Mouse (Mus musculus) left cerebral cortex, postnatal 14 days (tissue): ENCODE measurements at regions not wholly inside any gene's neighbourhood (a gene's known extent, or its start where the extent isn't known, plus 50 kb on each side); places are given as distances from the start of the nearest gene placed in this dataset.
A peak's percentile ranks its signal among the peaks of the same experiment; 100 is the strongest.

ENCODE experiments used
- DNase-seq, 2 experiments: peaks; one replicate each; pipeline ENCODE4 v3.0.0; 2021 to 2022; ENCODE audit warnings: low spot score in 2 of 2, mixed read lengths in 1 of 2
- intact Hi-C: fragments of 180-260 bp; cut with DNase I; formaldehyde crosslinking; loops from one replicate; pipeline ENCODE4 v1.15.1; 2025

DNA sequence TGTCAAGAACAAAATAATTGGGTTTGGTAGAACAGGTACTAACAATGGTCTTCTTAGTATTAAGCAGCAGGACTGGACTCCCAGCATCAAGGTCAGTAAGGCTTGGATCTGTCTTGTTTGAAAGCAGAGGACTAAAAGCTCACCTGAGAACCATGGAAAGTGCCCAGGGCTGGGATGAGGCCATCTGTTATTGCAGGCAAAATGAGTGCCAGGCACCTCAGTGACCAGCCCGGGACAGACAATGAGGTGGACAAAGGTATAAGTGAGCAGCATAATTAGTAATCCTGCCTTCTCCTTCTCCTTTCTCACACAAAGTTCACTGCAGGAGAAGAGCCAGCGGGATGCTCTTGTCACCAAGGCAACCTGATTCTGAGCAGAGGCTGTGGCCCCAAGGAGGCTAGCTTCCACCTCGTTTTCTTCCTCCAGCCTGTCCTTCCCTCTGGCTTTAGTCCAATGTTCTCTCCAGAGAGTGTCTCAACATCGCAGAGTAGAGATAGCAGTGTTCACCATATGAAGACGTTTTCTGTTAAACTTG, 198.7 kb downstream of the CK137956 start:
- DNase-seq = no peak
- intact Hi-C loops = no loop called here

DNA sequence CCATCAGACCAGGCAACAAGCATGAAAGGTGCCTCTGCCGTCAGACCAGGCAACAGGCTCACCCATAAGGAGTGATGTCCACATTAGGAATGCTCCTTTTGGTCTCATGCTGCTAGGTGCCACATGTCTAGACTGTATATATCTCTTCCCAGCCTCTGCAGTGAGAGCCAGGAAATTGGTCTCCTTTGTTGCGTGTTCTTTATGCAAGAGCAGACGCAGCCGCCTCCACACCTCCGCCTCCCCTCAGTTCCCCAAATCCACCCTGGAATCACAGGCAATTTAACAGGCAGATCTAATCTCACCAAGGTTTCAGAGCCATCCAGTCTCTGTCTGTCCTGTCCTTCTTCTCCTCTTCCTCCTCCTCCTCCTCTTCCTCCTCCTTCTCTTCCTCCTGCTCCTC, 207.0 kb downstream of the CK137956 start:
- intact Hi-C loops = no loop called here
- DNase-seq = peak; percentile 60 to 64

DNA sequence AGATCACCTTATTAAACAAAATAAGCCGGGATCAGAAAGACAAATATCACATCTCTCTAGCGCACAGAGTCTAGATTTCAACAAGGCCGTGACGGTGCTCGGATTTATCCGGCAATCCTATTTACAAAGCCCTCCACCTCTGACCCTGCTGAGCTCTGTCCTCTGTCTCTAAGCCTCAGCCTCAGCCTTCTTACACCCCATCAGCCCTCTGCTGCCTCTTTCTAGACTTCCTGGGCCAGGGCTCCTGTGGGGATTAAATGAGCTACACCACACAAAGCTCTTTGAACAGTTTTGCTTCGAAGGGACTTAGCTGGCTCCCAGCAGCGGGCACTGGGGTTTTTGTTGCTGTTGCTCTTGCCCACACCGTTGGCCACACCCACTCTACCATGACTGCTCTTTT, 211.8 kb downstream of the CK137956 start:
- intact Hi-C loops = no loop called here
- DNase-seq = no peak

DNA sequence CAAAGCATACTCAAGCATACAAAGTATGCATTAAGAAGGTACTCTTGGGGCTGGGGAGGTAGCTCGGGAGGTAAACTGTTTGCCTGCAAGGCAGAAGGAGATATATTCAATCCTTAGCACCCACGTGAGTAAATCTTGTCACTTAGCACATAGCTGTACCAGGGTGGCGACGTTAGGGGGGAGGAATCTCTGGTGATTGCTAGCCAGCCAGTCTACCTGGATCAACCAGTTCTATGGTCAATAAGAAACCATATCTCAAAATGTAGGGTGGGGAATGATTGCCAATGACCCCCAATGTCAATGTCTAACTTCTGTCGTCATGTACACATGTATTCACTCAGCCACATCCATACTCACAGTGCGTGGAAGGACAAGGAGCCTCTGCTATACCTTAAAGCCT, 214.5 kb downstream of the CK137956 start:
- intact Hi-C loops = no loop called here
- no peak for DNase-seq

DNA sequence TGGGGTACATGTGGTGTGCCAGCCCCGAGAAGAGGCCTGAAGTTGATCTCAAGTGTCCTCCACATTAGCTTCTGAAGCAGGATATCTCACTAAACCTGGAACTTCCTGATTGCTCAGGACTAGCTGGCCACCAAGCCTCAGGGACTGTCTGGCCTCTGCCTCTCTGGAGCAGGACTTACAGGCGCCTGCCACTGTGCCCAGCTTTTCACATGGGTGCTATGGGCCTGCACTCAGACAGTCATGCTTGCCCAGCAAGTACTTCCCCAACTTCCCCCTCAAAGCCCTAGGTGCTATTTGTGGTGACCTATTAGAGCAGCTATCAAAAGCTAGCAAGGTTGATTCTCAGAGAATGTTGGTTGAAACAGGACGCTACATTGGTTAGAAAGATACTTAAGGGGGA, 220.0 kb downstream of the CK137956 start:
- intact Hi-C loops = no loop called here
- no peak for DNase-seq

DNA sequence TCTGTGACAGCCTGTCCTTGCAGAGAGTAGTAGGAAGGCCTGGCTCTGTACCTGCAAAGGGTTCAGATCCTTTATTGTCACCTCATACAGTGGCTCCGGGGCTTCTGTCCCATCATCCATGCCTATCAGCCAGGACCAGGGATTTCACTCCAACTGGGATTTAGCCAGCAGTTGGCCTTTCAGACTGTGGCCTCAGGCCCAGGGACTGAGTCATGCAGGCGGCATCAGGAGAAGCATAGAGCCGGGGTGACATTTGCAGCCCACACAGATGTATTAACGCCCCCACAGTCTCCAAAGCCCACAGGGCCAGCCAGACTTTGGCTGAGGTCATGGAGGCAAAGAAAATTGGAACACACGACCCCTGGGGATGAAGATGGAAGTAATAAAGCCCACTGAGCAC, 222.9 kb downstream of the CK137956 start:
- no peak for DNase-seq
- intact Hi-C loops = no loop called here

DNA sequence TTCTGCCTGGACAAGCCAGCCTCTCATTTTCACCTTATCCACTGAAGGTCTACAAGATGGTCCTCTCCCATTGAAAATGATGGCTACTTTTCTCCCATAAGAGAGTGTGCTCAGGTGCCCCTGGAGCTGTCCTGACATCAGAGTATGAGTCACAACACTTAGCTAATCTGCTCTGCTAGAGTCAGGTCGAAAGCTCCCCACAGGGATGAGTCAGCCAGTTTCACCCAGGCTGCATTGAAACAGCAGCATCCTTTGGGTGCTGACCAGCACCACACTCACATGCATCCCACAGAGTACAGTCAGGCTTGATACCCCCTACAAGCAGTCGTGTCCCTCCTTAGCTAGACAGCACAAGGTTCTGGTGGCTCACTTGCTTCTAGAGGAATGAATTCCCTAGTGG, 234.0 kb downstream of the CK137956 start:
- intact Hi-C loops = no loop called here
- peak; percentile 15 to 21 for DNase-seq

DNA sequence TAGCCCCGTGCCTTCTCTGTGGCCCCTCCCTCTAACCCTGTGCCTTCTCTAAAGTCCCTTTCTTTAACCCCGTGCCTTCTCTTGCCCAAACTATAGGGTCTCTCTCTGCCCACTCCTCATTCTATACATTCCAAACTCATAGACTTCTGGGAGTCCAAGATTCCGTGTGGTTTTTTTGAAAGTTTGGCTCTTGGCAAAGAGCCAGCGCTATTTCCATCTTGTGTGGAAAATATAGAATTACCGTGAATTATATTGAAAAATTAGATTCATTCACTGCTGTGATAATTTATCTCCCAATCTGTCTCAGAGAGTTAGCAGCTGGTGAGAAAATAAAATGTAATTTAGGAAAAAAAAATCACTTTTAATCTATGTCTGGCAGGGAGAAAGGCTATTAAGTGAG, 234.6 kb downstream of the CK137956 start:
- intact Hi-C loops = no loop called here
- peak; percentile 23 to 52 for DNase-seq

DNA sequence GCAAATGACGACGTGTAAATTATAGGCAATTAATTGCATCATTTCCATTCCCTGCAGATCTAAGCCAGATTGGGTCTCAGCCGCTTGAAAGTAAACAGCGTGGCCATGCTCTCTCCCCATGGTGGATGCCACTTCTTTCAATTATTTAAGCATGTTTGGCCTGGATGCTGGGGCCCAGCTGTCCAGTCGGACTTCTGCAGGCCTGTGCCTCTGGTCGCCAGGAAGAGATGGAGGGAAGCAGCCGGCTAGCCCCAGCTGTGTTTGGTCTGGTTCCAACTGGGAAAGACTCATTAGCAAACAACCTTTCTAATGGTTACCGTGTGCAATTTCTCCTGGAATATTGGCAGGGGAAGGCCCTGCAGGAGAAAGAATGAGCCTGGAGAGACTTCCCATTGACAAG, 236.1 kb downstream of the CK137956 start:
- intact Hi-C loops = no loop called here
- DNase-seq = no peak

DNA sequence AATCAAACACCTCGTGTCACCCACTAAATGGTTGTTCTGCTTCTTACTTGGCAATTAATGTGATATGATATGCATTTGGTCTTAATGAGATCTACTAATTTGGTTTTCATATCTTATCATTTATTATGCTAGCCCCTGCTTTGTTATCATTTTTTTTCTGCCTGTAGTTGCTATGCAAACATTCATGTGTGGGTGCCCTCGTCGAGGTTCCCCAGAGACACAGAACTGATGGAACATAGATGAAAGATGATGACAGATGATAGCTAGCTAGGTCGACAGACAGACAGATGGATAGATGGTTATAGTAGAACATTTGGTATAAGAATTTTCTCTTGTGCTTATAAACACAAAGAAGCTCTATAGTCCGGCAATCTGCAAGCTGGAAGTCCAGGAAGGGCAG, 252.1 kb downstream of the CK137956 start:
- DNase-seq = no peak
- intact Hi-C loops = no loop called here

DNA sequence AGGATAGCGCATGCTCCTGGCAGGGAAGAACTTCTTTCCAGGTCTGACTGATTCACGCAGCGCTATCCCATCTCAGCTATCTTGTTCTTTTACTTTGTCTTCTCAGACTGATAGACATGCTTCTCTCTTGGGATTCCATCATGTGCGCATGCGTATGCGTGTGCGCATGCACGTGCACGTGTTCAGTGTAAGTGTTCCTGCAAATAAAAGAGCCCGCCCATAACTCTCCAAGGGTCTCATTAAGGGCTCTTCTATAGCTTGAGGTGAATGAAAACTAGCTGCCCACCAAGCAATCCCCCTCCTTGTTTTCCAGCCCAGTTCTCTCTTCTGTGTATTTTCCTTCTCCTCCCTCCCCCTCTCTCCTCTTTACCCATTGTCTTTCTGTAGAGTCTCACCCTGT, 258.5 kb downstream of the CK137956 start:
- intact Hi-C loops = no loop called here
- no peak for DNase-seq

DNA sequence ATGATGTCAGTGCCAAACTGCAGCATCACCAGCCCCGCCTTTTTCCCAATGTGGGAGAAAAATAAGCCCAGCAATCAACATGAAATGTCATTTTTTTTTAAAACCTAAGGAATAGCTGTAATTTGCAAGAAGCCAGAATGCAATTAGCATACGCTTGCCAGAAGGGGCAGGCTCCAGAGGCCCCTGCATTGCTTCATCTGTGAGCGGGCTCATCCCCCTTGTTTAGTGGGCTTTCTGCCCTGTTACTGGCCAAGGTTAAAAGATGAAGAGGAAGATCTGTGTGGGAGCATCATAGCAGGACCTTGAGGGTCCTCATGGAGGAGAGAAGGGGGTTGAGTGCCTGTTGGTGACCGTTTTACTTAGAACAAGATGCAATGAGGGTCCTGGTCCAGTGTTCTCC, 259.9 kb downstream of the CK137956 start:
- intact Hi-C loops = no loop called here

DNA sequence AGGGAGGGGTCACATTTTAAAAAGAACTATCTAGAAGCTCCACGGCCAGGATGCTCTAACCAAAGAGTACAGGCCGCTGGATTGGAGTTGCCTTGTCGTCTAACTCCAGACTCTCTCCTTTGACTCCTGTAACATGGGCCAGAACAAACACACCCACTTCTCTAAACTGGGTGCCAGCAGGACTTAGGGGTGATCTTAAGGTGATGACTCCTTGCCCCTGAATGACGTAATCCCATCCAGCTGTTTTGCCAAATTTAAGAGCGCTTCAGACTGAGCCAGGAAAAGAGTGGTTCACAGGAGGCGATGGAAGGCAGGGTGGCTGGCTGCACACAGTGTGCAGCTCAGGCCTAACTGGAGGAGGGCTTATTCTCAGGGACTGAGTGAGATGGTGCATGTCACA, 261.0 kb downstream of the CK137956 start:
- intact Hi-C loops = loop anchor here (5.0 to 10.0 kb wide), 2 partner anchors 105 to 107 kb away; no protein-coding TSS in a partner anchor
- no peak for DNase-seq

More for the DNA sequence above, 259.9 kb downstream of the CK137956 start:
- DNase-seq = no peak

DNA sequence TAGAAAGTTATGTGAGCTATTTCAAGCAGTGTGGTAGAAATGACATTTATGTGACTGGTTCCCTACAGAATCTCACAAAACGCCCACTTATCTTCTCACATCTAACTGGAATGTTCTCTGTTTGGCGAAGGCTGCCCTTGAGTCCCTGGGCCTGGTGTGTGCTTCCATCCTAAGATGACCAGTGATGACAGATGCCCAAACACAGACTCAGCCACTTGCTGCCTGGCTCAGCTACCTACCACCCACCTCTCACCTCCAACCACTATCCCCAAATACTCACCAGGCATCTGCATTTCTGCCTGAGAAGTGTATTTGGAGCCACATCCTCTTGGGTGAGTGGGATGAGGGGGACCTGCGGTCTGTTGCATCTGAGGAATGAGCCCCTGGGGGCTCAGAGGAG, 262.6 kb downstream of the CK137956 start:
- DNase-seq = peak; percentile 51 to 80
- intact Hi-C loops = loop anchor here (5.0 to 10.0 kb wide), 2 partner anchors 106 to 107 kb away; no protein-coding TSS in a partner anchor

DNA sequence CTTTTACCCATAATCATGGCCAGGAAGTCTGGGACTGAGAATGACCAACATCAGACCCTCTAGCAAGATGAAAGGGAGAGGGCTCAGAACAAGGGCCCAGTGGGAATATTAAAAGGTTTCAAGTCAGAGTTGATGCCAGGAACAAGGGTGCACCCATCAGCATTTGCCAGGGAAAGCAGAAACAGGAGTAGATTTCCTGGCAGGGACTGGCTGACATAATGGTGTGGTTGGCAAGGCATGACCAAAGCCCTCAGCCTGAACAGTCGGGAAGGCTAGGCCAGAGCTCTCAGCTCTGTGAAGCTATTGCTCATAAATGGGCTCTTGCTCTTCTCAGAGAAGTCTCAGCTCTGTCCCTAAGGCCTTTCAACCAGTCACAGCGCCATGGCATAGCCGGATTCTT, 263.6 kb downstream of the CK137956 start:
- DNase-seq = no peak
- intact Hi-C loops = loop anchor here (5.0 to 10.0 kb wide), 2 partner anchors 105 to 108 kb away; no protein-coding TSS in a partner anchor

DNA sequence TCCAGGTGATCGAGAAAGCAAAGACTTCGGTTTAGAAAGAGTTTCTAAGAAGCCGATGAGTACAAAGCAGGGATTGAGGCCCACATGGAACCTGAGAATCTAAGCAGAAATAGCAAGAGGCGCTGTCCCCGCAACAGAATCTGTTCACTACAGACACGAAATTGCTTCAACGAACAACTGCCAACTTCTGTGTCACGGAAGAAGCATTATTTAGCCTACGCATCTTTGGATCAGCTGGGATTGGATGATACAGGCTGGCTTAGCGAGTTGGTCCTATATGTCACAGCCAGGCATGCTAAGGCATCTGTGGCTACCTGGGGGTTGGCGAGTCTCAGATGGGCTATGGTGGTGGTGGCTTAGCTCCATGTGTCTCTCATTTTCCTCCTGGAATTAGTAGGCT, 269.1 kb downstream of the CK137956 start:
- peak; percentile 29 to 74 for DNase-seq
- intact Hi-C loops = loop anchor here (10.0 kb wide), 1 partner anchor 113 kb away; no protein-coding TSS in a partner anchor

DNA sequence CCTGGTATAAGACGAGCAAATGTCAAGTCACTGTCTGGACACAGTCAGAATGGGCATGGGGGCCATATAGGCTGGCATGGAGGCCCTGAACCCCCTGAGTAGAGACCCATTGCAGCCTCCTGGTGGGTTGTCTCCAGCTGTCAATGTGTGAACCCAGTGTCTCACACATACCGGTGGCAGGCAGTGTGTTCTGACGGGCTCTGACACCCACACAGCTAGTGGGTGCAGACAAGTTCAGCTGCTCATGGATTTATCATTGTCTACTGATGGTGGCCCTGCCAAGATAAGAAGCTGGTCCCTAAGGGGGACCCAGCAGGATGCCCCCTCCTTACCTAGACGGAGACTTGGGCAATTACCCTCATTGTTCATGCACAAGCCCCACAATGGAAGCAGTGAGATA, 280.8 kb downstream of the CK137956 start:
- intact Hi-C loops = no loop called here
- peak in 1 of 2 experiments; percentile 15 for DNase-seq

DNA sequence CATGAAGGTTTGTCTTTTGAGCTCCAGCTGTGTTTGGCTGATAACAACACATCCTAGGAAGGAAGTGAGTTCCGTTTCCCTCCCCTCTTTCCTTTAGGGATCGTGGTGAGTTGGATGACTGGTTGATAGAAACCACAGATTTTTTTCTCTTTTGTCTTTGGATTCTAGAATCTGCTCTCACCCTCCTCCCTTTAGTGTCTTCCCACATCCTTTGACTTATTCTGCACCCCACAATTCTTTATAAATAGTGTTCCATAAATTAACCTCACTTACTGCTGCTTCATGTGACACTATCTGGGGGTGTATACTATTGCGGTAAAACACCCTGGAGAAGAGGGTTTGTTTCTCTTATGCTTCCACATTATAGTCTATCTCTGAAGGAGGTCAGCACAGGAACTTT, 285.7 kb downstream of the CK137956 start:
- DNase-seq = no peak
- intact Hi-C loops = no loop called here

DNA sequence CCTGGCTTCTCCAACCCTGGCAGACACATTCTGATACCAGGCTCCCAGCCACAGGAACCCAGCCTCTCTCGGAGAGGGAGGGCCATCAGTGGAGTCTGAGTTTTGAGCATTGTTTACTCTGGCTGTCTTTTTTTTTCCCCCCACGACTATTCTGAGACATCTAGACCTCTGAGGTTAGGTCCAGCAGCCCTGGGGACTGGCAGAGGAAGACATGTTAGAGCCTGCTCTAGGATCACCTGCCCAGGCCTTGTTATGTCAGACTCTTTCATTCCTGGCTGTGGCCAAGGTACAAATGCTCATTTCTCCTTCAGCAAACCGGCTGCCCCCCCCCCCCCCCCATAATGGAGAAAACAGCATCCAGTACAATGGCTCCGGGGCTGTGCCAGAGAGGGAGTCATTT, 291.4 kb downstream of the CK137956 start:
- intact Hi-C loops = no loop called here
- DNase-seq = no peak

DNA sequence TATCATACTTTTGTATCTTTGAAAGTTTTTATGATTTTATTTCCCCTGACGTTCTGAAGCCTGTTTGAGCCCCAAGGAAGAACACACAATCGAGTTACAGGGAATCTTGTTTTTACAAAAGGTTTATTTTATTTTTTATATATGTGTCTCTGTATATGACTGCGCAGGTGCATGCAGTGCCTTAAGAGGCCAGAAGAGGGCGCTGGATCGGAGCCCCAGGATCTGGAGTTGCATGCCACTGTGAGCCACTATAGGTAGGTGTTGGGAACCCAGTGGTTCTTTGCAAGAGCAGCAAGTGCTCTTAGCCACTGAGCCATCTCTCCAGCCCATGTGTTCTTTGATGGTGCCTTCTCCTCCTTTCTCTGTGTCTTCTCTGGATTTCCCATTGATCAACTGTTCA, 292.3 kb downstream of the CK137956 start:
- no peak for DNase-seq
- intact Hi-C loops = no loop called here

DNA sequence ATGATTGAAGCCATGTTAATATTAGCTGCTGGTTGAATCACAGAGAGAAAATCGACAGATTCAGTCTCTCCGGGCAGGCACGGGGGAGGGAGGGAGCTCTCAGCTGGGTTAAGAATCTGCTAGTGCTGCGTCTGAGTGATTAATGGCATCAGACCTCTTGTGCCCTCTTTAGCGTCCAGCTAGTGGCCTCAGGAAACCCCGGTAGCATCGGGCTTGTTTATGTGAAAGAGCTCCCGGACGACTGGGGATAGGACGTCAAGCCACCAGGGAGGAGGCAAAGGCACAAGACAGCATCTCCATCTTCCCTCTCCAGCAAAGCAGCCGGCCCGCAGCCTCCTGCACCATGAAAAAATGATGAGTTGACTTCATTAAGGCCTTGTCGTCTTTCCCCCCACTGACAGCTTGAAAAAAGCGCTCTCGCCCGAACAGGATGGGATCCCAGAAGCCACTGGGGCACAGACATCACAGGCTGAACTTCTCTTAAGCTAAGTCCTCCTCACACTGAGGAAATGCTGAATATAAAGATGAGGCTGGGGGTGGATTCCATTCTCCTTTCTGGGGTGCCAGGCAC, 294.9 kb downstream of the CK137956 start:
- intact Hi-C loops = no loop called here
- no peak for DNase-seq

DNA sequence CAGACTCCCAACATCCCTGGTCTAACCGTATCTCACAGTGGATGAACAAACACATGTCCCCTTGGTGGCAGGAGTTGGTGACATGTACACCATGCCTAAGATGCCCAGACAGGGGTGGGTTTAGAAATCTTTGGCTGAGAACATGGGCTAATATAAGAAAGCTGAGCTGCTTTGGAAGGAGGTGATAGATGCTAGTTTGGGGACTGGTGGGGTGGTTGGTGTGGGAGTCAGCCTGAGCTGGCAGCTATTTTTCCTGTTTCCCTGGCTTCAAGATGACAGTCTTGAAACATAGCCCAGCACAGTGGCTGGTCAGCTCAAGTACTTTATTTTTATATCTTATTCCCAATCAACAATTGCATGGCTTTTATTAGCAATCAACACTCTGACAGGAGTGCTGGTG, 302.0 kb upstream of the Gjb5 start:
- intact Hi-C loops = no loop called here
- peak in 1 of 2 experiments; percentile 22 for DNase-seq
